Mouse (Mus musculus) gastrocnemius, postnatal 36 days (tissue): Measurements from ENCODE around the gene Grin2b. TPM values are rescaled to one million over a fixed set of nuclear protein-coding genes. Genes with fewer than 3 reads are reported as not detected.
A peak's percentile ranks its signal among the peaks of the same experiment; 100 is the strongest.

Source experiments
- DNase-seq, 2 experiments: peaks; one replicate each; pipeline ENCODE4 v3.0.0; 2022
- intact Hi-C: fragments of 180-260 bp; cut with DNase I; formaldehyde crosslinking; loops from one replicate; pipeline ENCODE4 v1.15.1; 2025
- total RNA-seq, 2 experiments: library from RNA; stranded (reverse); gene quantifications; 2 replicates each; pipeline ENCODE4 v1.2.3; 2021

Gene Grin2b
- total RNA-seq, 2 experiments from 2014 or later: 0.02 to 0.03 TPM

DNA sequence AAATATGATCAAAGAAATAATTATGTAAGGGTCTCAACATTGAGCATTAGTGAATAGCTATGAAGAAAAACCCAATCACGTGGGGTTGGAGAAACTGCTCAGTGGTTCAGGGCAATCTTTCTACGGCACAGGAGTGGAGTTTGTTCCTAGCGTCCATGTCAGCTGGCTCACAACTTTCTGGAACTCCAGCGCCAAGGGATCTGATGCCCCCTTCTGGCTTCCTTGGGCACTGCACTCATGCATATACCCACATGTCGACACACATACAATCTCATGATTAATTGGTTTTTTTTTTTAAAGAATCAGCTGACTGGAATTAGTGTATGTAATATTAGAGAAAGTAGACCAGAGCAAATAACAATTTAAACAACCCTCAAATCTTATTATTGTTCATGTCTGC is 258.7 kb downstream of the Grin2b start:
- intact Hi-C loops: no loop called here

DNA sequence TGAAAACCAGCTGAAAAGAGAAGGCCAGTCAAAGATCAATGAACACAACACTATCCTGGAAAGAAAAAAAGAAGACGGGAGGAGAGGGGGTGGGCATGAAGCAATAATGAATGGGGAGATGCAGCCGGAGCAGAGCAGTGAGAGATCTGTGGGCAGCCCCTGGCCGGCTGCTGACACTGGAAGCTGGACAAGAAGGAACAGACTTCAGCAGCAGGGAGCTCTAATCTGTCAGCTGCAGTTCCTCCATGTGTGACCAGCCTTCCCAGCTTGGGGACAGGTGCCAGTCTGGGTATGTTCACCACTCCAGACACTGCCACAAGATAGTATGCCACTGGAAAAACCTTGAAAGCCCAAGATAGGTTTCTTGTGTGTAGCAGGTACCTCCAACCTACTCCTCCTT is 261.2 kb downstream of the Grin2b start:
- intact Hi-C loops: no loop called here
- no peak for DNase-seq

More for the DNA sequence above, 258.7 kb downstream of the Grin2b start:
- no peak for DNase-seq

DNA sequence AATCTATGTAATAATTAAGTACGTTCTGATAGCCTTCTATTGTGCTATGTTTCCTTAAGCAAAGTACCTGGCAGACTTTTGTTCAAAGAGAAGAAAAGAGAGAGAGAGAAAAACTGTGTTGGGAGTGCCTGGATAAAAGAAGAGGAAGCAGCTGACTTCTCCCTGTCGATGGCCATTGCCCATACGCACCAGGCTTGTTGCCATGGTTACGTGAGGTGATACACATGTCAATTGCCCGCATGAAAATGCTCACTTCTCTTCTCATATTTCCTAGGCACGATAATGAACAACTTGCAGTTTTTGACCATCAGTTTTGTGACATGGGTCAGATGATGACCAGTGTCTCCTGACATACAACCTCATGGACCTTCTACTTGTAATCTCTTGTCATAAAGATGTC is 262.2 kb downstream of the Grin2b start:
- DNase-seq: no peak
- intact Hi-C loops: no loop called here

- intact Hi-C loops: loop anchor here (2.0 to 10.0 kb wide), 3 partner anchors 223 to 445 kb away; partner anchors contain the start of gene Grin2b
These were observed 265.6 kb downstream of the Grin2b start for GRCm38 (mm10) chr6:135907540-135908320.

GRCm38 (mm10) chr6:135907137-135907536 is 266.2 kb downstream of the Grin2b start:
- intact Hi-C loops: loop anchor here (2.0 to 10.0 kb wide), 3 partner anchors 224 to 445 kb away; partner anchors contain the start of gene Grin2b

More at GRCm38 (mm10) chr6:135907540-135908320, 265.6 kb downstream of the Grin2b start:
- peak; percentile 54 for DNase-seq

GRCm38 (mm10) chr6:135904391-135904790 is 268.9 kb downstream of the Grin2b start:
- DNase-seq: no peak
- intact Hi-C loops: loop anchor here (10.0 kb wide), 1 partner anchor 270 kb away; the partner anchor contains the start of gene Grin2b

More at GRCm38 (mm10) chr6:135907137-135907536, 266.2 kb downstream of the Grin2b start:
- DNase-seq: no peak

DNA sequence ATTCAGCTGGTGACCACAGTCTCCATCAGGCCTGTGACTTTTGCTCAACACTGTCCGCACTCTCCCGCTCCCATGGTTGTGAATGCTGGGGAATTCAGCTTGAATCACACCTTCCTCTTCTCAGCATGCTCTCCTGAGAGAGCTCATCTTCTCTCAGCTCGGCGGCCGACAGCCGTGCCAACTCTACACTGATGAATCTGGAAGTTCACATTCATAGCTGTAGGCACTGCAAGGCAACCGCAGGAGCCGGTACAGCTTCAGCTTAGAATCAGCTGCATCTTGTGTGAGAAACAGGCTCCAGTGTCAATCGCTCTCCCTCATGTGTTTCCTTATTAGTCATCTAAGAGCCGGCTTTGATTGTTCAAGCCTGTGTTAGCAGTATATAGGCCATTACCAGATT is 272.9 kb downstream of the Grin2b start:
- intact Hi-C loops: loop anchor here (10.0 kb wide), 1 partner anchor 274 kb away; the partner anchor contains the start of gene Grin2b
- no peak for DNase-seq

GRCm38 (mm10) chr6:135899225-135899624 is 274.1 kb downstream of the Grin2b start:
- intact Hi-C loops: no loop called here
- DNase-seq: no peak

DNA sequence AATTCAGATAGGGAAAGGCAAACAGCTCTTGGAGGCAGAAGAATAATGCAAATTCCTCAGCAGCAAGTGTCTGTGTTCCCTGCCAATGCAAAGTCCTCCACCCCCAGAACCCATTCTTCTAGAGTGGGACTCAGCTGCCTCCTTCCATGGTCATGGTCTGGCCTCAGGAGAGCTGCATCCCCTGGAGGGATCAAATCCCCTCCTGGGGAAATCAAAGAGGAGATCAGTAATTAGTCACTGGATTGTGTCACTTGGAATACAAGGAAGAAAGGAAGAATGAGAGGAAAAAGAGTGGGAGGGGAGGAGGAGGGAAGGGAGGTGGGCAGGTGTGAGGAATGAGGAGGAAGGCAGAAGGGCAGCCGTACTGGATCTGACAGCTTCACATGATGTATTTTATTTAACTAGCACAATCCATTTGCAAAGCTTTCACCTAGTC is 278.5 kb downstream of the Grin2b start:
- intact Hi-C loops: no loop called here

DNA sequence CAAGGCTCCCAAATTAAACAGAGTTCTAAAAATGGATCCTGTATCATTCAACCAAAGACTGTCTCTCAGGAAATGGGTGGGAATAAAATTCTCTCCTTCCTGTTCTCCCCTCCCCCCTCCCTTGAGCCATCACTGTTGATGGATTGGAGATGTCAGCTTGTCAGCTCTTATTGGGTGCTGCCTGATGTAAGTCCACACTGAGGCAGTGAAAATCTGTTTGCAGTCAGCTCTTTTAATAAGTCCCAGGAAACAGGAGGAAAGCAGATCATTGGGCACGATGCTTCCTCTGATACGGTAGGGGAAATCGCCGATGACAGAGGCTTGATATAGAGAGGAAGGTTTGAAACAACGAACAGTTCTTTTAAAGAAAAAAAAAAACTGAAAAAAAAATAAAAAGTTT is 290.7 kb downstream of the Grin2b start:
- intact Hi-C loops: no loop called here
- DNase-seq: no peak

More for the DNA sequence above, 278.5 kb downstream of the Grin2b start:
- DNase-seq: no peak

GRCm38 (mm10) chr6:135876163-135876726 is 297.1 kb downstream of the Grin2b start:
- intact Hi-C loops: no loop called here
- DNase-seq: no peak

- intact Hi-C loops: no loop called here
- no peak for DNase-seq
These were observed 298.7 kb downstream of the Grin2b start for GRCm38 (mm10) chr6:135874626-135875025.

GRCm38 (mm10) chr6:135865832-135866231 is 307.5 kb downstream of the Grin2b start:
- no peak for DNase-seq
- intact Hi-C loops: no loop called here

DNA sequence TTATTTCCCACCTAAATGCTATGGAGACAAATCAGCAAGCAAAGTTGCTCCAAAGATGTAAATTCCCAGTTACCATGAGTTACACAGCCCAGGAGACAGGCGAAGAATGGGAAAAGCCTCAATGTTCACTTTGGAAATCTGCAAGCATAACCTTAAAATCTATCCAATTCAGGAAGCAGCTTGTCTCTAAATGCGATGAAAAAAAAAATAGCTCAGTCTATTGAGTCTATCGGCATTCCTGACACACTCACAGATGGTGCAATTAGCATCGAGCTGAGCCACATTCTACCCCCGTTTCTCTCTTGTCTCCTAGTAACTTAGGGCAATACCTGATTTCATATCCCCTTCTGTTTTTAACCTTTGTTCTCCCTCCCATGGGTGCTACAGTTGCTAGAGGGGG is 309.3 kb downstream of the Grin2b start:
- intact Hi-C loops: no loop called here
- no peak for DNase-seq

- intact Hi-C loops: no loop called here
- no peak for DNase-seq
These were observed 313.8 kb downstream of the Grin2b start for GRCm38 (mm10) chr6:135859502-135859901.

DNA sequence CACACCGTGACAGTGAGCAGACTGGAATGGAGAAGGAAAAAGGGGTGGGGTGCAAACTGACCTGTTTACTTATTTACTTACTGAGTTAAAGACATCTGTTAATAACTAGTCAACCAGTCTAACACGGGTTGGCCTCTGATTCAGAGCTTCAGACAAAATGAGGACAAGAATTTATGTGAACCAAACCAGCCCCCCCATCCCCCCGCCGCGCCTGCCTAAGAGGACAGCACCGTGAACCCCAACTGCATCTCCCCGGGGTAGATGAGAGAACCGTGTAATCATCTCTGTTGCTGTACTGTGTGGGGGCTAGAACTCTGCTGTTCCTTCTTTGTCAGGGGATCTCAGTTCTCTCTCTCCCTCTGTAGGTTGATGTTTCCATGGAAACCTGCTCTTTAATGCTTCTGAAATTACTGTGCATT is 319.1 kb downstream of the Grin2b start:
- no peak for DNase-seq
- intact Hi-C loops: no loop called here

DNA sequence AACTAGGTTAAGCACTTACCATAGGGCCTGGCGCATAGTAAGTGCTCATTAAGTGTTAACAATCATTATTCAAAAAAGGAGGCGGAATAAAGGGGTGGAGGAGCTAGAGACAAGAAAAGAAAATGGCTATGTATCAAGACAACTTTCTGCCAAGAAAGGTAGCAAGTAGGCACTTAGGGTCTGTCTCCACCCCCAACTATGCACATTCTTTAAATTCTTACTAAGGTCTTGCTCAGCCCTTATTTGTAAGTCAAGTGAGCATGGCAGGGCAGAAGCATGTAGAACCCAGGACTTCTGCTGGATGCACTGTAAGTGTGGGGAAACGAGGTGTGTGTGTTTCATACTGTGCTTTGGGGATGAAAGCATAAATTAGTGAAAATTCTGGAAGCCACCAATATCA is 329.6 kb downstream of the Grin2b start:
- intact Hi-C loops: no loop called here
- no peak for DNase-seq

GRCm38 (mm10) chr6:135836353-135836752 is 337.0 kb downstream of the Grin2b start:
- intact Hi-C loops: no loop called here
- no peak for DNase-seq

GRCm38 (mm10) chr6:135833542-135833941 is 339.8 kb downstream of the Grin2b start:
- DNase-seq: no peak
- intact Hi-C loops: no loop called here

- intact Hi-C loops: no loop called here
- no peak for DNase-seq
These were observed 341.3 kb downstream of the Grin2b start for GRCm38 (mm10) chr6:135832041-135832440.

- intact Hi-C loops: no loop called here
- no peak for DNase-seq
These were observed 342.3 kb downstream of the Grin2b start for GRCm38 (mm10) chr6:135831032-135831431.

GRCm38 (mm10) chr6:135829458-135829857 is 343.9 kb downstream of the Grin2b start:
- DNase-seq: no peak
- intact Hi-C loops: loop anchor here (10.0 kb wide), 1 partner anchor 315 kb away; no protein-coding TSS in a partner anchor
